Mouse (Mus musculus) heart, adult 18-20 months (tissue): Measurements from ENCODE around the gene Epb41l4b. TPM values are rescaled to one million over a fixed set of nuclear protein-coding genes. Genes with fewer than 3 reads are reported as not detected.

Source experiments
- DNase-seq, 2 experiments: peaks; one replicate each; pipeline ENCODE4 v3.0.0; 2021 to 2022; ENCODE audit warnings: mixed read lengths in 1 of 2
- total RNA-seq, 2 experiments: library from RNA; stranded (reverse); gene quantifications; 2 replicates each; pipeline ENCODE4 v1.2.3; 2021

Epb41l4b gene
- total RNA-seq, 2 experiments from 2014 or later: 2.0 to 2.3 TPM

GRCm38 (mm10) chr4:57065273-57065672 lies 78.0 kb downstream of the Epb41l4b start:
- peak; percentile 61 to 89 for DNase-seq

- no peak for DNase-seq
Observed at GRCm38 (mm10) chr4:57064830-57065229, 78.4 kb downstream of the Epb41l4b start.

GRCm38 (mm10) chr4:57060319-57060831 lies 82.9 kb downstream of the Epb41l4b start:
- DNase-seq: no peak

GRCm38 (mm10) chr4:57058623-57059022 lies 84.6 kb downstream of the Epb41l4b start:
- no peak for DNase-seq

- no peak for DNase-seq
Observed at GRCm38 (mm10) chr4:57057637-57058036, 85.6 kb downstream of the Epb41l4b start.

- DNase-seq: no peak
Observed at GRCm38 (mm10) chr4:57055635-57056034, 87.6 kb downstream of the Epb41l4b start.

- no peak for DNase-seq
Observed at GRCm38 (mm10) chr4:57049281-57049921, 93.8 kb downstream of the Epb41l4b start.

- DNase-seq: no peak
Observed at GRCm38 (mm10) chr4:57048566-57048965, 94.7 kb downstream of the Epb41l4b start.

GRCm38 (mm10) chr4:57046160-57046571 lies 97.1 kb downstream of the Epb41l4b start:
- DNase-seq: no peak

- DNase-seq: no peak
Observed at GRCm38 (mm10) chr4:57043621-57044020, 99.6 kb downstream of the Epb41l4b start.

GRCm38 (mm10) chr4:57041661-57042060 lies 101.6 kb downstream of the Epb41l4b start:
- no peak for DNase-seq

GRCm38 (mm10) chr4:57041211-57041610 lies 102.0 kb downstream of the Epb41l4b start:
- no peak for DNase-seq

- DNase-seq: no peak
Observed at GRCm38 (mm10) chr4:57040481-57040880, 102.8 kb downstream of the Epb41l4b start.

- DNase-seq: no peak
Observed at GRCm38 (mm10) chr4:57039127-57040031, 103.9 kb downstream of the Epb41l4b start.

- no peak for DNase-seq
Observed at GRCm38 (mm10) chr4:57037554-57037953, 105.7 kb downstream of the Epb41l4b start.

- DNase-seq: no peak
Observed at GRCm38 (mm10) chr4:57034169-57034568, 109.1 kb downstream of the Epb41l4b start.

GRCm38 (mm10) chr4:57031440-57031839 lies 111.8 kb downstream of the Epb41l4b start:
- DNase-seq: no peak

- DNase-seq: no peak
Observed at GRCm38 (mm10) chr4:57027954-57028353, 115.3 kb downstream of the Epb41l4b start.

- no peak for DNase-seq
Observed at GRCm38 (mm10) chr4:57023527-57023926, 119.7 kb downstream of the Epb41l4b start.

GRCm38 (mm10) chr4:57021288-57021687 lies 121.9 kb downstream of the Epb41l4b start:
- no peak for DNase-seq

GRCm38 (mm10) chr4:57017229-57017628 lies 126.0 kb downstream of the Epb41l4b start:
- peak; percentile 37 to 86 for DNase-seq

GRCm38 (mm10) chr4:57016366-57017171 lies 126.7 kb downstream of the Epb41l4b start:
- no peak for DNase-seq
